Mouse (Mus musculus) skeletal muscle tissue, adult 2 months (tissue): ENCODE results near the gene Steap3.
A peak's percentile ranks its signal among the peaks of the same experiment; 100 is the strongest.

Experiments
- DNase-seq: peaks from one replicate; pipeline ENCODE4 v3.0.0-alpha.2; 2012; ENCODE audit warnings: low read depth, low spot score

Steap3 gene

GRCm38 (mm10) chr1:120198942-120199341, 73.6 kb downstream of the Steap3 start:
- DNase-seq, result no peak

GRCm38 (mm10) chr1:120198151-120198550, 74.4 kb downstream of the Steap3 start:
- no peak for DNase-seq

DNA sequence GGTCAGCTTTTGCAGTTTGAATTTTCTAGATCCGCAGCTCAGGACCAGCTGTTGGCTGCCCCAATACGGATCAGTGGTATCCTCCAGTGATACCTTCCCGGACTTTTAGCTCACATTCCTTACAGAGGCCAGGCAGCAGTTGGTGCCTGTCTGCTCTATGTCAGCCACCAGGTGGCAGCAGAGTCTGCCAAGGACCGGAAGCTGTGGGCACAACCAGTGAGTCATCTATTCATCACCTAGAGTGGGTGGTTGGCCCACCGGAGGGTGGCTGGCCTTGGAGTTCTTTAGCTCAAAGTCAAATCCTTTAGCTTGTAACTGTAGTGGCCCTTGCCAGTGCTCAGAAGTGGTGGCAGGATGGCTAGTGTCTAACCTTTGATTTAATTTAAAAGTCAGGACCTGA, 75.3 kb downstream of the Steap3 start:
- DNase-seq, result peak; percentile 47

- no peak for DNase-seq
These were observed 75.8 kb downstream of the Steap3 start for GRCm38 (mm10) chr1:120196724-120197123.

- DNase-seq, result no peak
These were observed 76.6 kb downstream of the Steap3 start for GRCm38 (mm10) chr1:120195947-120196346.

DNA sequence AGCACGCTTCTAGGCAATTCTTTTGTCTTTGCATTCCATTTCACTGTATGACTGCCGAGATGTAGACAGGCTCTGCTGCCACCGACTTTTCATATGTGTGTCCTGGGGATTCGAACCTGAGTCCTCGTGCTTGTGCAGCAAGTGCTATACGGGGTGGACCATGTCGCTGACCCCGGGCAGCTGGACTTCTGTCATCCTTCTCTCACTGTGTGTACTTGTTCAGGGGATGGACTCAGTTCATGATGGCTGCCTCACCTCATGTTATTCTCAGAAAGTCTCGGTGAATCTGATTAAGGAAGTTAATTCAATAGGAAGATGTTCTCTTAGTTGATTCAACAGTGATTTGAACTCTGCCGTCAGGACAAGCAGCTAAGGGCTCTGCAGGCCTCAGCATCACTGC, 78.9 kb downstream of the Steap3 start:
- DNase-seq, result no peak

DNA sequence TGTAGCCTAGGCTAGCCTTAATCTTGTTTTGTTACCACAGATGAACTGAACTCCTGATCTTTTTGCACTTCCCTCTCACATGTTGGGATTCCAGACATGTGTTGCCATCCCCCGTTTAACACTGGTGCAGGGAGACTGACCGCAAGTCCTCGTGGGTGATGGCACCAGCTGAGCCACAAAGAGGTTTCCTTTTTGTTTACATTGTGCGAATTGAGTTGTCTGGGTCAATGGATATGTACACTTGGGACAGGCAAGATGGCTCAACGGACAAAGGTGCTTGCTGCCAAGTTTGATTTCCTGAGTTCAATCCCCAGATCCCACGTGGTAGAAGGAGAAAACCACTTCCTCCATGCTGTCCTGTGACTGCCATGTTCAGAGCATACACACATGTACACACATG, 80.2 kb downstream of the Steap3 start:
- no peak for DNase-seq

GRCm38 (mm10) chr1:120190946-120191345, 81.6 kb downstream of the Steap3 start:
- DNase-seq, result no peak

DNA sequence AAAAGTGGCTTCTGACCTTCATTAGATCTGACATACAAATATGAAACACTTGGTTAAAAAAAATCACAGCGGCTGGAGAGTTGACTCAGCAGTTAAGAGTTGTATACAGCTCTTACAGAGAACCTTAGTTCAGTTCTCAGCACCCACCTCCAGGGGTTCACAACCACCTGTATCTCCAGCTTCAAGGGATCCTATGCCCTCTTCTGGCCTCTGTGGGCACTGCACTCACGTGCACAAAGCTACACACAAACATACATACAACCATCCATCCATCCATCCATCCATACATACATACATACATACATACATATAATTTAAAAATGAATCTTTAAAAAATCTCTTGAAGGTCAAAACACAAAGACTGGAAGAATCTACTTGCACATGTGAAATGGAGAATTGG, 82.2 kb downstream of the Steap3 start:
- DNase-seq, result no peak

DNA sequence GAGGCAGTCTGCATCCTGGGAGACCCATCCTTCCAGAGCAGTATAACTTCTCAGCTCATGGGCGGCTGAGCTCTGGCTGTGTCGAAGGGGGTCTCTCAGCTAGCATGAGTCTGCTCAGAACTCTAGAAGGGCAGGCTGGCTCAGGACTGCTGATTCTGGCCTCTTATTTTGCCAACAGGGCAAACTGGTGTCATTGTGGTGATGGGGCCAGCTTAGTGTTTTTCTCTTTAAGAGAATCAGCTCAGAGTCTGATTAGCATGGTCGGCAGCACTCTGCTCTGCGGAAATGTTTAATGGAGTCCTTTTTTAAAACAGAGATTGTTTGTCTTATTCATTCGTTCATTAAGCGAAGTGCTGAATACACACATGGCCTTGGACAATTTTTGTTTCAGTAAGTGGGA, 83.3 kb downstream of the Steap3 start:
- DNase-seq, result no peak

- no peak for DNase-seq
These were observed 85.4 kb downstream of the Steap3 start for GRCm38 (mm10) chr1:120187059-120187458.

- DNase-seq, result no peak
These were observed 85.8 kb downstream of the Steap3 start for GRCm38 (mm10) chr1:120186655-120187054.

GRCm38 (mm10) chr1:120186204-120186603, 86.3 kb downstream of the Steap3 start:
- DNase-seq, result no peak

DNA sequence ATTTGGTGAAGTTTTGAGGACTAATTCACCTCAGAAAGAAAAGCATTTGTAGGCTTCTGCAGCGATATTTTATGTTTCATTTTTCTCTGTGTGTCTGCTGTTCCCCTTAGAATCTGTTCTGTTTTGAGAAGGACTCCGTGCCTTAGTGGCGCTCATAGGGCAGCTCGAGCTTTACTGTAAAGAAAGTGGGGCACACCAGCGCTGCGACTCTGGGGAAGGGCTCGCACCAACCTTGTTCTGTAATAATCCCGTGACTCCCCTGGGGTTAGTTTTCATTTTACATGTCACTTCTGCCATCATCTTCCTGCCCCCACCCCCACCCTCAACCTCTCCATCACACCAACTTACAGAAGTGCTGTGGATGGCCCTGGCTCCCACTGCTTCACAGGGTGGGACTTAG, 95.4 kb downstream of the Steap3 start:
- DNase-seq, result no peak

GRCm38 (mm10) chr1:120176313-120176712, 96.2 kb downstream of the Steap3 start:
- no peak for DNase-seq

- DNase-seq, result no peak
These were observed 97.5 kb downstream of the Steap3 start for GRCm38 (mm10) chr1:120174991-120175390.

- DNase-seq, result no peak
These were observed 100.5 kb downstream of the Steap3 start for GRCm38 (mm10) chr1:120171819-120172521.

DNA sequence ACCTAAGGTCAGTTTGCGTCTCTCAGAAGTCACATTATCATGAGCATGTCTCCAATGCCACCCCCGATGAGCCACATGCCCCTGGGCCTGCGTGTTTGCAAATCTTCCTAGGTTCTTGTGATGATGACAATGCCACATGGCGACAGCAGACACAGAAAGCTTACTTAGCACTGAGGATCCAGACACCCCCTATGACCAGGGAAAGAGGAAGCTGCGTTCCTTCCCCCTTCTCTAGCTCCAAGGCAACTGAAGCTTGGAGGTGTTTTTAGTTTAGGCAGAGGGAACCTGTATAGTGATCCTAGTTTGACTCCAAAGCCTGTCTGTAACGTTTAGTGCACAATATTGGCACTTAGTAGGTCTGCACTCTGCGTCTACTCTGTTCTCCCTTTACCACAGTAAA, 102.2 kb downstream of the Steap3 start:
- DNase-seq, result no peak

DNA sequence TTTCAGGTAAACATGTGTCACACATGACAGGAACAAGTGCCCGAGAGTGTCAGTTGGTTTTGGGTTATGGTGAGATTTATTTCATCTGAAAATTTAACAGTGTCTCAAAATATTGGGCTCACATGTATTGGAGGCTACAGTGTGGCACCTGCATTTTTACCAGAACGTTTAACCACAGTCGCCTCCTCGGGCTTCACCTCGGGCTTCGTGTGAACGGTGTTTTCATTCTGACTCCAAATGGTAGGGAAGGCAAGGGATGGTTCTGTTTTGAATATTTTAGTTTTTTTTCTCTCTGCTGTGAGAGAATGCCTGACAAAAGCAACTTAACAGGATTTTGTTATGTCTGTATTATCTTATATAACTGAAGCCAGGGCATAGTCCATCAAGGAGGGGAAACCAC, 103.8 kb downstream of the Steap3 start:
- no peak for DNase-seq

DNA sequence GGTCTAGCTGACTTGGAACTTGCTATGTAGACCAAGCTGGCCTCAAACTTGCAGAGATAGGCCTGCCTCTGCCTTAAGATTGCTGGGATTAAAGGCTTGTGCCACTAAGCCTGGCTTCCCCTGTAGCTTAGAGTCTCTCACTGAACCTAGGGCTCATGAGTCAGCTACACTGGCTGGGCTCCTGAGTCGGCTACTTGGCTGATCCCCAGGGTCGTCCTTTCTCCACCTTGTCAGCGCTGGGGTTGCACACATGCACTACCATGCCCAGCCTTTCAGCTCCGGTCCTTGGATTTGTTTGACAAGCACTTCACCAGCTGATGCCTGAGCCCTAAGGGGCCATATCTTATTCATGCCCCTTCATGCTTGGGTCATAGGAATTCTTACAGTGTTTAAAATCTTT, 104.5 kb downstream of the Steap3 start:
- DNase-seq, result no peak

GRCm38 (mm10) chr1:120162616-120163015, 109.9 kb downstream of the Steap3 start:
- DNase-seq, result no peak

DNA sequence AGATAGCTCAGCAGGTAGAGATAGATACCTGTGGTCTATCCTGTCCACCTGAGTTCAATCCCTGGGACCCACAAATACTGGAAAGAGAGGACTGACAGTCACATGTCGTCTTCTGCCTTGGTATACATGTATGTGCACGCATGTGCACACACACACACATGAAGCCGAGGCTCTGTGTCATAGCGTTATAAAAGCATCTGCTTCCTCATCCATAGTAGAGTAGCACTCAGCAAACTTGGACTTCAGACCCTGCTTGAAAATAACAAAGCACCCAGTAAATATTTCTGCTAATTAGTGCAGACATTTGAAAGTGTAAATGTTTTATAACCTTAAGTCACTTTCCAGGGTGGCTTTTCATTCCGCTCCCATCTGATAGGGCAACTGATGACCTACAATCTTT, 111.0 kb downstream of the Steap3 start:
- no peak for DNase-seq

- DNase-seq, result no peak
These were observed 113.9 kb downstream of the Steap3 start for GRCm38 (mm10) chr1:120158474-120159127.
